Mouse (Mus musculus): ENCODE results near the gene Loxl3.

The Loxl3 gene

GRCm38 (mm10) chr6:83086121-83087035, 52.4 kb downstream of the Loxl3 start, which contains the start of gene Lbx2:
TSS of gene Lbx2 (plus strand) at chr6:83086367.
- DNase-seq (ENCODE audit: low spot score in 2 of 2), result no peak

- DNase-seq (ENCODE audit: low spot score in 2 of 2), result no peak
Observed at GRCm38 (mm10) chr6:83087205-83087925, 53.4 kb downstream of the Loxl3 start.

GRCm38 (mm10) chr6:83087926-83088260, 53.9 kb downstream of the Loxl3 start:
- DNase-seq (ENCODE audit: low spot score in 2 of 2), result no peak

GRCm38 (mm10) chr6:83092416-83093127, 58.6 kb downstream of the Loxl3 start:
- no peak for DNase-seq (ENCODE audit: low spot score in 2 of 2)

- DNase-seq (ENCODE audit: low spot score in 2 of 2), result no peak
Observed at GRCm38 (mm10) chr6:83095968-83096367, 62.0 kb downstream of the Loxl3 start.

- no peak for DNase-seq (ENCODE audit: low spot score in 2 of 2)
Observed at GRCm38 (mm10) chr6:83098411-83098810, 64.4 kb downstream of the Loxl3 start.

- DNase-seq (ENCODE audit: low spot score in 2 of 2), result peak; percentile 83 to 91
Observed at GRCm38 (mm10) chr6:83101316-83101687, 67.3 kb downstream of the Loxl3 start, which contains the start of the genes Ccdc142 and Gm42688. TSS of gene Ccdc142 (plus strand) at chr6:83101601. TSS of gene Gm42688 (plus strand) at chr6:83101617.

GRCm38 (mm10) chr6:83101688-83102556, 67.9 kb downstream of the Loxl3 start:
- DNase-seq (ENCODE audit: low spot score in 2 of 2), result no peak

All from frontal cortex, postnatal 36 days (tissue).